In the genomic region with DNA sequence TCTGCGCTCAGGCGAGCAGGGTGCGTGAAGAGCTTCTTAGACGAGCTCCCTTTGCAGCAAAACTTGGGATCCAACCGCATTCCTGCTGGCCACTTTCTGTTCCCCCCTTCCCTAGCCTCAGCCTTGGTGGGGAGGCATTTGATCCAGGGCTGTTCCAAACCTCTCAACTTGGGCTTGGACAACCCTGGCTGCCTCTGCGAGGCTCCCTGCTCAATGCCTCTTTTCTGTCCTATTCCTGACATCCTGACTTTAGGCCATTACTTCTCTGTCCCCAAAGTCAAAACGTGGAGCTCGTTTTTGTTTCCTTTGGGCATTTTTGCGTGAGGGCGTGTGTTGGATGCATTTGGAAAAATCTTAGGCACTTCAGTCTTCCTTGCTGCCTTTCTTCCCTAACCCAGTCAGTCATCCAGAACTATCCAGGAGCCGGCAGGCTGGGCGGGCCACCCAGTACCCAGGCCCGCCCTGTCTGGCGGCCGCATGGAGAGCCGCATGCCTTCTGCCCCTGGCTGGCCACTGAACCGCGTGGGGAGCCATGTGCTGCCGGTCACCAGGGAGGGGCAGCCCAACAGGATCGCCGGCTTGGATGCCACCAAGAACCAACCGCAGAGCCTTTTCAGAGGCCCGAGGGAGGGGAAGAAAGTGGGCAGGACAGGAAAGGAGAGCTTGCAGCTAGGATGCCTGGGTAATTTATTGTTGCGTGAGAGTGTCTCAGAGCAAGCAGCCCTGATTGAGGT, we compare ENCODE assay signal across 8 mouse cellular contexts. TPM values are rescaled to one million over a fixed set of nuclear protein-coding genes. Genes with fewer than 3 reads are reported as not detected.
DNase-seq lines count a peak whose midpoint lies in the region; ATAC-seq and TF ChIP-seq lines count a peak whose summit lies in the region.

No protein-coding gene starts in this region.

- in situ Hi-C loops in Patski (cut with MboI; ENCODE audit: low pct_unique_long_range_greater_than_20kb) = no loop called here

- POLR2A ChIA-PET in Patski (lab: Charles Lee) = interaction anchor here (0.6 kb wide), 1 partner anchor 107 kb away, joined by 3 read pairs; no protein-coding TSS in a partner anchor

- no peak overlapping the region for H3K4me3 ChIP-seq in hindbrain, embryonic 11.5 days (ENCODE audit: low read depth, low read length)
- H3K4me3 ChIP-seq in lung, embryonic 15.5 days = no peak overlapping the region
- H3K4me3 ChIP-seq in neural tube, embryonic 15.5 days (replicated peaks) = no peak overlapping the region

- WGBS in hindbrain, embryonic 11.5 days = 28% methylated on average over 24 of the region's 24 CpGs
- WGBS in lung, embryonic 15.5 days = 34% methylated on average over 24 of the region's 24 CpGs
- 29% methylated on average over 23 of the region's 24 CpGs for WGBS in neural tube, embryonic 15.5 days

- ATAC-seq in Patski = peak; percentile 89
- ATAC-seq in hindbrain, embryonic 11.5 days (ENCODE audit: low FRiP score) = peak; percentile 53; the same call in 1 of the 2 replicates
- ATAC-seq in lung, embryonic 15.5 days (ENCODE audit: borderline replicate concordance, extremely low read depth, low FRiP score, low TSS enrichment) = peak; percentile 75; the same call in 1 of the 2 replicates
- ATAC-seq in neural tube, embryonic 15.5 days (ENCODE audit: low FRiP score) = peak; percentile 50; the same call in 1 of the 2 replicates

- TF ChIP-seq CTCF in Patski (IDR thresholded peaks at IDR 0.05) = no peak

- no peak overlapping the region; the same call in 1 of the 2 replicates for H3K4me2 ChIP-seq in hindbrain, embryonic 11.5 days (replicated peaks; ENCODE audit: low read depth, low read length)
- H3K4me2 ChIP-seq in lung, embryonic 15.5 days = peak overlapping the region; percentile 41
- H3K4me2 ChIP-seq in neural tube, embryonic 15.5 days = peak overlapping the region; percentile 43

- no peaks in the 10 kb centered on the region for H3K36me3 ChIP-seq in hindbrain, embryonic 11.5 days (ENCODE audit: control insufficient read depth, insufficient read depth, low read length)
- no peaks in the 10 kb centered on the region for H3K36me3 ChIP-seq in lung, embryonic 15.5 days
- H3K36me3 ChIP-seq in neural tube, embryonic 15.5 days = no peaks in the 10 kb centered on the region

- CTCF ChIA-PET in Patski (lab: Charles Lee) = interaction anchor here (0.8 kb wide), 1 partner anchor 132 kb away, joined by 3 read pairs; no protein-coding TSS in a partner anchor

- no peaks in the 10 kb centered on the region for H3K4me1 ChIP-seq in hindbrain, embryonic 11.5 days (replicated peaks; ENCODE audit: control insufficient read depth, insufficient read depth, low read length)
- H3K4me1 ChIP-seq in lung, embryonic 15.5 days = peaks cover 20% of the 10 kb centered on the region
- peaks cover 5% of the 10 kb centered on the region; the same call in 1 of the 2 replicates for H3K4me1 ChIP-seq in neural tube, embryonic 15.5 days

- no peaks in the 10 kb centered on the region for H3K9me3 ChIP-seq in hindbrain, embryonic 11.5 days (ENCODE audit: control insufficient read depth, low read length)
- no peaks in the 10 kb centered on the region for H3K9me3 ChIP-seq in lung, embryonic 15.5 days
- H3K9me3 ChIP-seq in neural tube, embryonic 15.5 days (replicated peaks) = no peaks in the 10 kb centered on the region

- peak; percentile 38 for DNase-seq in Patski (ENCODE audit: low read depth, low spot score)
- peak; percentile 25 for DNase-seq in cerebellum, adult 8-10 months
- peak; percentile 21 to 25 for DNase-seq in frontal cortex, postnatal 36 days (ENCODE audit: low spot score in 2 of 2)
- DNase-seq in hindbrain, embryonic 11.5 days (ENCODE audit: low spot score) = peak; percentile 34
- peak; percentile 32 to 49 for DNase-seq in layer of hippocampus, postnatal 10 days (ENCODE audit: low spot score in 2 of 2)
- DNase-seq in thymus, postnatal 36 days = no peak

- H3K9ac ChIP-seq in hindbrain, embryonic 11.5 days (ENCODE audit: low read depth, low read length) = no peak overlapping the region
- H3K9ac ChIP-seq in lung, embryonic 15.5 days = no peak overlapping the region
- no peak overlapping the region; the same call in 1 of the 2 replicates for H3K9ac ChIP-seq in neural tube, embryonic 15.5 days (replicated peaks)

- no peak overlapping the region for H3K27ac ChIP-seq in hindbrain, embryonic 11.5 days (ENCODE audit: low read depth, low read length)
- H3K27ac ChIP-seq in lung, embryonic 15.5 days = peak overlapping the region; percentile 49
- H3K27ac ChIP-seq in neural tube, embryonic 15.5 days (replicated peaks) = no peak overlapping the region

- H3K27me3 ChIP-seq in Patski = no peaks in the 10 kb centered on the region
- peaks cover 2% of the 10 kb centered on the region; the same call in 1 of the 2 replicates for H3K27me3 ChIP-seq in hindbrain, embryonic 11.5 days (ENCODE audit: control insufficient read depth, insufficient read depth, low read length)
- 0 out of 2 replicates have a peak, but pooled peaks cover 4% of the 10 kb centered on the region for H3K27me3 ChIP-seq in lung, embryonic 15.5 days
- peaks cover 38% of the 10 kb centered on the region for H3K27me3 ChIP-seq in neural tube, embryonic 15.5 days (replicated peaks)

RNA-seq across cellular contexts. Expression of gene Prps1, which starts 54.5 kb away (rescaled TPM):
- 51.2 TPM for polyA plus RNA-seq in Patski (2021)
- polyA plus RNA-seq in hindbrain, embryonic 11.5 days (2014; fragmentation: Nextera tagmentation; extraction: Ambion mirVana) = 81.9 and 88.2 TPM in 2 replicates
- 10 to 100 TPM; 57.5 to 70.6 TPM for total RNA-seq in layer of hippocampus, postnatal 10 days (2021)
- 38.1 and 41.1 TPM in 2 replicates for polyA plus RNA-seq in lung, embryonic 15.5 days (2015; fragmentation: Nextera tagmentation; extraction: Ambion mirVana)
- 87.2 and 88.0 TPM in 2 replicates for polyA plus RNA-seq in neural tube, embryonic 15.5 days (2015; fragmentation: Nextera tagmentation; extraction: Ambion mirVana)

Comparison
In these comparisons a context has a peak if more than half of its experiments do, and no peak if none do; other contexts are left out.
1. DNase-seq: peak in Patski (single experiment), cerebellum, adult 8-10 months (single experiment), frontal cortex, postnatal 36 days (2 of 2), hindbrain, embryonic 11.5 days (single experiment) and layer of hippocampus, postnatal 10 days (2 of 2); none in thymus, postnatal 36 days (0 of 2).
2. Peak in every context shown above with its lines, with median percentiles within 50 percentile points of each other: ATAC-seq.